Mouse (Mus musculus): ENCODE measurements at regions not wholly inside any gene's neighbourhood (a gene's known extent, or its start where the extent isn't known, plus 50 kb on each side); places are given as distances from the start of the nearest gene placed in this dataset.

DNA sequence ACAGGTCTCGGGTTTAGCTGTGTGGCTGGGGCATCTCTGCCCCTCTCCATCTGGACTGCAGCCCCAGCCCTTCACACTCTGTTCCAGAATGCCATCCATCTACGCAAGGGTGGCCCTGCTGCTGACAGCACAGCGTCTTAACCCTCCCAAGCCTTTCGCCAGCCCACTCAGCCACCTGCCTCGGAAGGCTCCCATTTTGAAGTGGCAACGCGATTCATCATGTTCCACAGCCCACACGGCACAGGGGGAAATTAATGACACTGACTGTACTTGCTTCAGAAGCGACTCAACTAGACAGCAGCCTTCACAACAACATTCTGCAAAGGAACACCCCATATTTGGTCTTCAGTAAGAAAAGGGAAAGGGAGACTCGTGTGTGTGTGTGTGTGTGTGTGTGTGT lies 151.8 kb upstream of the Noct start:
- TF ChIP-seq CTCF (IDR thresholded peaks at IDR 0.05; ENCODE audit: borderline replicate concordance, control insufficient read depth, extremely low read depth, insufficient read depth, low read length, poor library complexity) (no peak), POLR2A (IDR thresholded peaks at IDR 0.05; ENCODE audit: control insufficient read depth, extremely low read depth, insufficient read depth, low read length, poor library complexity) (no peak)

Measured in thymus, adult 2 months (tissue).